Mouse (Mus musculus) central nervous system, embryonic 11.5 days (tissue): ENCODE data around the gene Cep41. TPM values are rescaled to one million over a fixed set of nuclear protein-coding genes. Genes with fewer than 3 reads are reported as not detected.

Experiments
- polyA plus RNA-seq: library from polyadenylated mRNA; depleted of rRNA; stranded (reverse); fragments of >200 nt; gene quantifications from 2 replicates; pipeline ENCODE4 v1.2.3, GENCODE M21; 2012; rRNA removed

Cep41 gene
- 24.7 and 25.8 TPM in 2 replicates for polyA plus RNA-seq

DNA sequence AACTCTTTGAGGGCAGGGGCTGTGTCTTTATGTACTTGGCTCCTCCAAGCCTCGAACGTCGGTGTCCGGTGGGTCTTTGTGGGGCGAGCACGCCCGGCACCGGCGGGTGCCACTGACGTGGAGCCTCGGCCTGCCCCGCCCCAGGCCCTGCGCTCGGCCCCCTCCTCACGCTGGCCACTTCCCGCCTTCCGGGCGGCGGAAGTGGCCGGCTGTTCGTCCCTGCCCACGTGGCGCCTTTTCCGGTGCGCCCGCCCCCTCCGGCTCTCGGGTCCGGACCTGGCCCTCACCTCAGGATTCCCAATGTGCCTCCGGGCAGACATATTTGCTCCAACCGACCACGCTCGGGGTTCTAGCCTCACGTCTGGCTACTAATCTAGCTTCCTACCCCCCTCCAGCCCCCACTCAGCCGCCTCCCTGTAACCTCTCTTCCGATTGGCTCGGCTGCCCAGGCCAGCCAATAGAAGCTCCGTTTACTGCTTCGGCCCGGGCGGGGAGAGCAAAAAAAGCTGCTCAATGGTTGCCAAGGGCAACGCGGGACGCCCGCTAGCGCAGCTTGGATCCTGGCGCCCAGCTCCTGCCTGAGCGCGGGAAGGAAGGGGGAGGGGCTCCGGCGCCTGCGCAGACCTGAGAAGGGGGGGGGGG is at the start of gene Cep41:
Cep41 (minus strand) TSS at position 400 of the 642 bp plus-strand sequence.

DNA sequence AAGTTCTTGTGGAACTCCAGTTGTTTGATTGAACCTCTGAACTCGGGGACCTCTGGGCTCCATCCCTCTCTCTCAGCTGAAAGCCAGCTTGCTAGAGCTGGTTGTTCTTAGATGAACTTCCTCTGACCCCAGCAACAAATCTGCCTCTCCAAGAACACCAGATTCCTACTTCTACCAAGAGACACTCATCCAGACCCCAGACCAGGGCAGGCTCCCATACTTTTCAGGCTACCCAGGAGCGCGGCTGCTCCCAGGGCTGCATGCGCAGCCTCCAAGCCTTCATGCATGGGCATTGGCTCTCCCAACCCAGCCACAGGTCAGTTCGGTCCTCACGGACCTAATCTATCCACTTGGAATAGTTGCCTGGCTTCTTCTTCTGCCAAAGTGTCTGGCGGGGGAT is 29.8 kb upstream of the Cep41 start, which contains the start of gene Mest:
Mest (plus strand) TSS at position 217 of the 400 bp plus-strand sequence.

DNA sequence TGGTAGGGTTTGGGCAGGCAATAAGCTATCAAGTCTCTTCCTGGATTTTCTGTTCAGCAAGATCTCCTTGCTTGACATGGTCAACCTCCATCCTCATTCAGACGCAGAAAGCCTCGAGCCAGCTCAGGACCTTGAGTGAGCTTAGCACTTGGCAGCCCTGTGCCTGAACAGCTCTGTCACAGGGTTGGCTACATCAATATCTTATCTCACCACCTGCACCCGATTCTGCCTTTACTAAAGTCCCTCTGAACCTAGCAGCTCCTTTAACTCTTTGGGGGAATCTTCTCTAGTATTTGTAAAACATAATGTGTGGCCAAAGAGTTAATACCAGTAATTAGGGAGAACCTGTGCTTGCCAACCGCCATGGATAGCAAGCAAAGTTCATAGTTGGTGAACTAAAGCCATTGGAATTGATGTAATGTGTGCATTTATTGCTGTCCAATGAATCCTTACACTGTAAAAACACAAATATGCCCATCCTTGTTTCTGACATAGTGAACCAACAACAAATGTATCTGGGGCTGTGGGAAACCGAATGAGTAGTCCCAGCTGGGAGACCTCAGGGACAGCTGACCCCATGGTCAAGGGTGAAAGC is 54.8 kb downstream of the Cep41 start, which contains the start of gene Cpa1:
Cpa1 (plus strand) TSS at position 545 of the 595 bp plus-strand sequence.

DNA sequence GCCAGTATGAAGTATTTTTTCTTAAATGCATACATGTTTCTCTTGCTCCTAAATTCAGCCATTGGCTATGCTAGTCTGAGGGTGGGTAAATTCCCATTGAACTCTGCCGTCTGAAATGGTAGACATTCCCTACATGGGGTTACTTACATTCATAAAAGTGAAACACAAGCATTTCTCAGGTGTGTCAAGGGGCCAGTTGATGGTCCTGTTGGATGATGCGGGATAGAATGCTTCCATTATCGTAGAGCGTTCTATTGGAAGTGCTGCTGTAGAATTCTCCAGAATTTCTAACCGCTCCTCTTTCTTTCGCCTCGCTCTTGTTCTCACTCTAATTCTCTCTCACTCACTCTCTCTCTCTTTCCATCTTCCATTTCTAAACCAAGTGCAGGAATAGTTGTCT is 82.8 kb downstream of the Cep41 start, which contains the start of gene Cpa5:
Cpa5 (plus strand) TSS at position 301 of the 400 bp plus-strand sequence.

Other genes starting within 250 kb of the Cep41 start
- 25.4 and 53.3 TPM in 2 replicates for gene Tmem209, start 184.0 kb downstream of the Cep41 start, polyA plus RNA-seq
- gene Ssmem1, start 183.9 kb downstream of the Cep41 start, polyA plus RNA-seq = 0.22 and 0.26 TPM in 2 replicates
- 4.7 and 10.7 TPM in 2 replicates for gene Cpa2, start 152.2 kb downstream of the Cep41 start, polyA plus RNA-seq
- gene Cpa4, start 125.4 kb downstream of the Cep41 start, polyA plus RNA-seq = 1.2 and 2.8 TPM in 2 replicates
- 0.14 and 0.39 TPM in 2 replicates for gene Cpa5, start 82.7 kb downstream of the Cep41 start, polyA plus RNA-seq
- 0.30 and 0.78 TPM in 2 replicates for gene Cpa1, start 54.5 kb downstream of the Cep41 start, polyA plus RNA-seq
- 789 and 1,460 TPM in 2 replicates for gene Mest, start 29.8 kb upstream of the Cep41 start, polyA plus RNA-seq
- gene Copg2, start 203.0 kb upstream of the Cep41 start, polyA plus RNA-seq = 41.3 and 52.2 TPM in 2 replicates
- gene Tsga13, start 221.8 kb upstream of the Cep41 start, polyA plus RNA-seq = 0.10 and 0.16 TPM in 2 replicates